Mouse (Mus musculus) neural tube, embryonic 14.5 days (tissue): ENCODE measurements around the gene Ms4a3. TPM values are rescaled to one million over a fixed set of nuclear protein-coding genes. Genes with fewer than 3 reads are reported as not detected.

Source experiments
- ATAC-seq: fragments of 200-750 bp; cut with Nextera tagmentation; 2 replicates; pipeline ENCODE4 v1.8.0; 2017; ENCODE audit warnings: low read depth, mild to moderate bottlenecking, moderate TSS enrichment, moderate library complexity
- H3K27ac ChIP-seq: fragments of 300-500 bp; sonication (generic); 2 replicates; pipeline ENCODE4 v1.5.1; 2014; ENCODE audit warnings: low read depth, mild to moderate bottlenecking, control low read depth, low read length, moderate library complexity, mixed read lengths
- H3K27me3 ChIP-seq: fragments of 300-500 bp; sonication (generic); 2 replicates; pipeline ENCODE4 v1.6.1; 2014; ENCODE audit warnings: low read length; ENCODE audit not compliant: control insufficient read depth, insufficient read depth
- H3K36me3 ChIP-seq: fragments of 300-500 bp; sonication (generic); 2 replicates; pipeline ENCODE4 v1.6.1; 2014; ENCODE audit warnings: low read length, mixed read lengths; ENCODE audit not compliant: control insufficient read depth, insufficient read depth
- H3K4me1 ChIP-seq: fragments of 300-500 bp; sonication (generic); 2 replicates; pipeline ENCODE4 v1.6.1; 2014; ENCODE audit warnings: low read length; ENCODE audit not compliant: control insufficient read depth, insufficient read depth
- H3K4me2 ChIP-seq: fragments of 300-500 bp; sonication (generic); 2 replicates; pipeline ENCODE4 v1.6.1; 2014; ENCODE audit warnings: mild to moderate bottlenecking, low read depth, low read length, control low read depth
- H3K4me3 ChIP-seq: fragments of 300-500 bp; sonication (generic); 2 replicates; pipeline ENCODE4 v1.5.1; 2014; ENCODE audit warnings: low read depth, low read length, control low read depth, mixed read lengths
- H3K9ac ChIP-seq: fragments of 300-500 bp; sonication (generic); replicated peaks from 2 replicates; pipeline ENCODE4 v1.6.1; 2014; ENCODE audit warnings: low read depth, mild to moderate bottlenecking, control low read depth, low read length, mixed read lengths
- H3K9me3 ChIP-seq: fragments of 300-500 bp; sonication (generic); 2 replicates; pipeline ENCODE4 v1.6.1; 2016; ENCODE audit warnings: low read length; ENCODE audit not compliant: control insufficient read depth
- WGBS: fragments of 180-500 bp; shearing (Covaris S2); extraction: QIAGEN DNeasy Blood & Tissue Kit; methylation state at CpG from one replicate; pipeline ENCODE4 v1.1.7; 2014; 5-methylcytosine and 5-hydroxymethylcytosine counted together
- polyA plus RNA-seq: library from polyadenylated mRNA; unstranded; fragments of >200 nt; fragmentation: Nextera tagmentation; extraction: Ambion mirVana; gene quantifications from 2 replicates; pipeline ENCODE4 v1.2.1, GENCODE M21; 2014

Ms4a3 gene
- polyA plus RNA-seq = not detected in 2 replicates

GRCm38 (mm10) chr19:11640732-11641131, at the start of gene Ms4a3:
Gene Ms4a3, minus strand, starts transcription at chr19:11640851.
- H3K4me1 ChIP-seq = no peaks in the 10 kb centered on the region
- no peak within 1 kb of the TSS for H3K27ac ChIP-seq
- H3K27me3 ChIP-seq = no peaks in the 10 kb centered on the region
- no peak within 1 kb of the TSS for H3K4me3 ChIP-seq
- no peak within 1 kb of the TSS for H3K4me2 ChIP-seq
- no peaks in the 10 kb centered on the region for H3K9me3 ChIP-seq
- ATAC-seq = no peak
- H3K36me3 ChIP-seq = no peaks in the 10 kb centered on the region
- 71% methylated on average over 1 of the region's 1 CpGs for WGBS
- H3K9ac ChIP-seq = no peak within 1 kb of the TSS

- no peak for ATAC-seq
- no peaks in the 10 kb centered on the region for H3K27me3 ChIP-seq
Observed at GRCm38 (mm10) chr19:11661562-11661961, 20.9 kb upstream of the Ms4a3 start.

GRCm38 (mm10) chr19:11660459-11660858, 19.8 kb upstream of the Ms4a3 start, which contains the start of gene Oosp2:
Gene Oosp2, minus strand, starts transcription at chr19:11660559.
- no peak within 1 kb of the TSS for H3K9ac ChIP-seq
- H3K27me3 ChIP-seq = no peaks in the 10 kb centered on the region
- H3K27ac ChIP-seq = no peak within 1 kb of the TSS
- no peak within 1 kb of the TSS for H3K4me2 ChIP-seq
- no peak for ATAC-seq
- H3K4me3 ChIP-seq = no peak within 1 kb of the TSS
- 84% methylated on average over 5 of the region's 5 CpGs for WGBS
- H3K36me3 ChIP-seq = no peaks in the 10 kb centered on the region
- no peaks in the 10 kb centered on the region for H3K4me1 ChIP-seq
- H3K9me3 ChIP-seq = no peaks in the 10 kb centered on the region

More at GRCm38 (mm10) chr19:11661562-11661961, 20.9 kb upstream of the Ms4a3 start:
- Histone ChIP-seq H3K4me3 (no peak overlapping the region), H3K4me2 (no peak overlapping the region), H3K27ac (no peak overlapping the region), H3K4me1 (no peaks in the 10 kb centered on the region), H3K9me3 (no peaks in the 10 kb centered on the region), H3K36me3 (no peaks in the 10 kb centered on the region), H3K9ac (no peak overlapping the region)

- Histone ChIP-seq H3K9ac (no peak overlapping the region), H3K27me3 (no peaks in the 10 kb centered on the region), H3K4me1 (no peaks in the 10 kb centered on the region), H3K4me3 (no peak overlapping the region), H3K36me3 (no peaks in the 10 kb centered on the region), H3K27ac (no peak overlapping the region), H3K9me3 (no peaks in the 10 kb centered on the region), H3K4me2 (no peak overlapping the region)
- ATAC-seq = no peak
- WGBS = 79% methylated on average over 2 of the region's 2 CpGs
Observed at GRCm38 (mm10) chr19:11659142-11659541, 18.5 kb upstream of the Ms4a3 start.

- H3K9me3 ChIP-seq = no peaks in the 10 kb centered on the region
- no peak for ATAC-seq
- H3K9ac ChIP-seq = no peak overlapping the region
- no peaks in the 10 kb centered on the region for H3K4me1 ChIP-seq
- no peaks in the 10 kb centered on the region for H3K36me3 ChIP-seq
- no peak overlapping the region for H3K4me2 ChIP-seq
- H3K27ac ChIP-seq = no peak overlapping the region
- WGBS = 88% methylated on average over 4 of the region's 4 CpGs
- no peak overlapping the region for H3K4me3 ChIP-seq
- H3K27me3 ChIP-seq = no peaks in the 10 kb centered on the region
Observed at GRCm38 (mm10) chr19:11649564-11649963, 8.9 kb upstream of the Ms4a3 start.

- Histone ChIP-seq H3K4me3 (no peak overlapping the region), H3K4me2 (no peak overlapping the region), H3K9ac (no peak overlapping the region), H3K27me3 (no peaks in the 10 kb centered on the region), H3K9me3 (no peaks in the 10 kb centered on the region), H3K27ac (no peak overlapping the region), H3K4me1 (no peaks in the 10 kb centered on the region), H3K36me3 (no peaks in the 10 kb centered on the region)
- WGBS = 78% methylated on average over 3 of the region's 3 CpGs
- no peak for ATAC-seq
Observed at GRCm38 (mm10) chr19:11646166-11646565, 5.5 kb upstream of the Ms4a3 start.

GRCm38 (mm10) chr19:11639038-11639437, 1.6 kb downstream of the Ms4a3 start:
- no peaks in the 10 kb centered on the region for H3K27me3 ChIP-seq
- no peak overlapping the region for H3K27ac ChIP-seq
- no peak for ATAC-seq
- no peak overlapping the region for H3K4me3 ChIP-seq
- 85% methylated on average over 4 of the region's 4 CpGs for WGBS
- H3K36me3 ChIP-seq = no peaks in the 10 kb centered on the region
- no peak overlapping the region for H3K4me2 ChIP-seq
- H3K9me3 ChIP-seq = no peaks in the 10 kb centered on the region
- H3K4me1 ChIP-seq = no peaks in the 10 kb centered on the region
- H3K9ac ChIP-seq = no peak overlapping the region

- Histone ChIP-seq H3K36me3 (no peaks in the 10 kb centered on the region), H3K4me2 (no peak overlapping the region), H3K27ac (no peak overlapping the region), H3K4me3 (no peak overlapping the region), H3K27me3 (no peaks in the 10 kb centered on the region), H3K4me1 (no peaks in the 10 kb centered on the region), H3K9me3 (no peaks in the 10 kb centered on the region), H3K9ac (no peak overlapping the region)
- 89% methylated on average over 5 of the region's 5 CpGs for WGBS
- no peak for ATAC-seq
Observed at GRCm38 (mm10) chr19:11635572-11635971, 5.1 kb downstream of the Ms4a3 start.

GRCm38 (mm10) chr19:11634330-11634729, 6.3 kb downstream of the Ms4a3 start:
- Histone ChIP-seq H3K9me3 (no peaks in the 10 kb centered on the region), H3K36me3 (no peaks in the 10 kb centered on the region), H3K27ac (no peak overlapping the region), H3K4me1 (no peaks in the 10 kb centered on the region), H3K9ac (no peak overlapping the region), H3K4me2 (no peak overlapping the region), H3K4me3 (no peak overlapping the region), H3K27me3 (no peaks in the 10 kb centered on the region)
- WGBS = 72% methylated on average over 2 of the region's 2 CpGs
- no peak for ATAC-seq

- 89% methylated on average over 1 of the region's 1 CpGs for WGBS
- Histone ChIP-seq H3K4me1 (no peaks in the 10 kb centered on the region), H3K27me3 (no peaks in the 10 kb centered on the region), H3K9me3 (no peaks in the 10 kb centered on the region), H3K27ac (no peak overlapping the region), H3K4me2 (no peak overlapping the region), H3K9ac (no peak overlapping the region), H3K4me3 (no peak overlapping the region), H3K36me3 (no peaks in the 10 kb centered on the region)
- no peak for ATAC-seq
Observed at GRCm38 (mm10) chr19:11633732-11634131, 6.9 kb downstream of the Ms4a3 start.
